Mouse (Mus musculus): ENCODE data around the gene Zfp605. TPM values are rescaled to one million over a fixed set of nuclear protein-coding genes. Genes with fewer than 3 reads are reported as not detected.
A peak's percentile ranks its signal among the peaks of the same experiment; 100 is the strongest.

Zfp605 gene
- polyA plus RNA-seq, 1 experiment from 2014 or later: 15.3 TPM

- Histone ChIP-seq H3K4me1 (ENCODE audit: control insufficient read depth, insufficient read depth, low read length) (peaks cover 14% of the 10 kb centered on the region), H3K9ac (ENCODE audit: low read depth, low read length) (no peak overlapping the region), H3K27ac (ENCODE audit: low read length) (no peak overlapping the region), H3K4me3 (ENCODE audit: low read depth, low read length) (no peak overlapping the region), H3K36me3 (ENCODE audit: control insufficient read depth, insufficient read depth, low read length) (peaks cover 4% of the 10 kb centered on the region; the same call in 1 of the 2 replicates), H3K4me2 (ENCODE audit: low read length) (no peak overlapping the region), H3K9me3 (replicated peaks; ENCODE audit: control insufficient read depth, low read length, poor library complexity, severe bottlenecking) (no peaks in the 10 kb centered on the region), H3K27me3 (ENCODE audit: control insufficient read depth, insufficient read depth, low read depth, low read length) (no peaks in the 10 kb centered on the region)
- no peak for ATAC-seq
- WGBS: 96% methylated on average over 3 of the region's 3 CpGs
These were observed 29.4 kb downstream of the Zfp605 start for GRCm38 (mm10) chr5:110139325-110139724.

GRCm38 (mm10) chr5:110140424-110140823 lies 30.5 kb downstream of the Zfp605 start:
- WGBS: 94% methylated on average over 7 of the region's 7 CpGs
- Histone ChIP-seq H3K4me1 (ENCODE audit: control insufficient read depth, insufficient read depth, low read length) (peaks cover 12% of the 10 kb centered on the region), H3K4me2 (ENCODE audit: low read length) (no peak overlapping the region), H3K9me3 (replicated peaks; ENCODE audit: control insufficient read depth, low read length, poor library complexity, severe bottlenecking) (no peaks in the 10 kb centered on the region), H3K4me3 (ENCODE audit: low read depth, low read length) (no peak overlapping the region), H3K9ac (ENCODE audit: low read depth, low read length) (no peak overlapping the region), H3K36me3 (ENCODE audit: control insufficient read depth, insufficient read depth, low read length) (peaks cover 9% of the 10 kb centered on the region), H3K27me3 (ENCODE audit: control insufficient read depth, insufficient read depth, low read depth, low read length) (no peaks in the 10 kb centered on the region), H3K27ac (ENCODE audit: low read length) (no peak overlapping the region)
- ATAC-seq: no peak

GRCm38 (mm10) chr5:110142309-110142708 lies 32.4 kb downstream of the Zfp605 start:
- Histone ChIP-seq H3K4me3 (ENCODE audit: low read depth, low read length) (no peak overlapping the region), H3K27ac (ENCODE audit: low read length) (no peak overlapping the region), H3K9ac (ENCODE audit: low read depth, low read length) (no peak overlapping the region), H3K27me3 (ENCODE audit: control insufficient read depth, insufficient read depth, low read depth, low read length) (no peaks in the 10 kb centered on the region), H3K4me2 (ENCODE audit: low read length) (no peak overlapping the region), H3K9me3 (replicated peaks; ENCODE audit: control insufficient read depth, low read length, poor library complexity, severe bottlenecking) (no peaks in the 10 kb centered on the region), H3K4me1 (ENCODE audit: control insufficient read depth, insufficient read depth, low read length) (peaks cover 3% of the 10 kb centered on the region; the same call in 1 of the 2 replicates), H3K36me3 (ENCODE audit: control insufficient read depth, insufficient read depth, low read length) (peaks cover 22% of the 10 kb centered on the region)
- 97% methylated on average over 2 of the region's 2 CpGs for WGBS
- no peak for ATAC-seq

GRCm38 (mm10) chr5:110143007-110143406 lies 33.1 kb downstream of the Zfp605 start:
- no peak for ATAC-seq
- Histone ChIP-seq H3K9ac (ENCODE audit: low read depth, low read length) (no peak overlapping the region), H3K36me3 (ENCODE audit: control insufficient read depth, insufficient read depth, low read length) (peaks cover 24% of the 10 kb centered on the region), H3K27me3 (ENCODE audit: control insufficient read depth, insufficient read depth, low read depth, low read length) (no peaks in the 10 kb centered on the region), H3K9me3 (replicated peaks; ENCODE audit: control insufficient read depth, low read length, poor library complexity, severe bottlenecking) (no peaks in the 10 kb centered on the region), H3K27ac (ENCODE audit: low read length) (no peak overlapping the region), H3K4me1 (ENCODE audit: control insufficient read depth, insufficient read depth, low read length) (0 out of 2 replicates have a peak, but pooled peaks cover under 1% of the 10 kb centered on the region), H3K4me2 (ENCODE audit: low read length) (no peak overlapping the region), H3K4me3 (ENCODE audit: low read depth, low read length) (no peak overlapping the region)
- 94% methylated on average over 5 of the region's 5 CpGs for WGBS

- Histone ChIP-seq H3K27me3 (ENCODE audit: control insufficient read depth, insufficient read depth, low read depth, low read length) (no peaks in the 10 kb centered on the region), H3K9me3 (replicated peaks; ENCODE audit: control insufficient read depth, low read length, poor library complexity, severe bottlenecking) (no peaks in the 10 kb centered on the region), H3K9ac (ENCODE audit: low read depth, low read length) (no peak overlapping the region), H3K27ac (ENCODE audit: low read length) (no peak overlapping the region), H3K4me3 (ENCODE audit: low read depth, low read length) (no peak overlapping the region), H3K4me1 (ENCODE audit: control insufficient read depth, insufficient read depth, low read length) (no peaks in the 10 kb centered on the region), H3K4me2 (ENCODE audit: low read length) (no peak overlapping the region), H3K36me3 (ENCODE audit: control insufficient read depth, insufficient read depth, low read length) (peaks cover 39% of the 10 kb centered on the region)
- WGBS: 95% methylated on average over 4 of the region's 4 CpGs
- no peak for ATAC-seq
These were observed 59.5 kb downstream of the Zfp605 start for GRCm38 (mm10) chr5:110169374-110169773.

- under 1% methylated on average over 41 of the region's 41 CpGs for WGBS
- peak; percentile 98 for ATAC-seq
- peaks cover 14% of the 10 kb centered on the region for H3K4me1 ChIP-seq (ENCODE audit: control insufficient read depth, insufficient read depth, low read length)
- no peaks in the 10 kb centered on the region for H3K27me3 ChIP-seq (ENCODE audit: control insufficient read depth, insufficient read depth, low read depth, low read length)
- no peaks in the 10 kb centered on the region for H3K9me3 ChIP-seq (replicated peaks; ENCODE audit: control insufficient read depth, low read length, poor library complexity, severe bottlenecking)
- peak within 1 kb of the TSS; percentile 85 for H3K9ac ChIP-seq (ENCODE audit: low read depth, low read length)
- H3K27ac ChIP-seq (ENCODE audit: low read length): peak within 1 kb of the TSS; percentile 85
- peak within 1 kb of the TSS; percentile 96 for H3K4me3 ChIP-seq (ENCODE audit: low read depth, low read length)
- H3K4me2 ChIP-seq (ENCODE audit: low read length): peak within 1 kb of the TSS; percentile 95
- 0 out of 2 replicates have a peak, but pooled peaks cover 7% of the 10 kb centered on the region for H3K36me3 ChIP-seq (ENCODE audit: control insufficient read depth, insufficient read depth, low read length)
These were observed 66.6 kb downstream of the Zfp605 start, which contains the start of gene Golga3 for GRCm38 (mm10) chr5:110176362-110177020. TSS of gene Golga3 (plus strand) at chr5:110176701.

GRCm38 (mm10) chr5:110177021-110177420 lies 67.1 kb downstream of the Zfp605 start:
- WGBS: 6% methylated on average over 19 of the region's 19 CpGs
- no peak for ATAC-seq

GRCm38 (mm10) chr5:110178628-110179027 lies 68.7 kb downstream of the Zfp605 start:
- Histone ChIP-seq H3K9me3 (replicated peaks; ENCODE audit: control insufficient read depth, low read length, poor library complexity, severe bottlenecking) (no peaks in the 10 kb centered on the region), H3K4me1 (ENCODE audit: control insufficient read depth, insufficient read depth, low read length) (peaks cover 14% of the 10 kb centered on the region), H3K27ac (ENCODE audit: low read length) (no peak overlapping the region), H3K27me3 (ENCODE audit: control insufficient read depth, insufficient read depth, low read depth, low read length) (no peaks in the 10 kb centered on the region), H3K36me3 (ENCODE audit: control insufficient read depth, insufficient read depth, low read length) (peaks cover 2% of the 10 kb centered on the region; the same call in 1 of the 2 replicates), H3K4me2 (ENCODE audit: low read length) (no peak overlapping the region), H3K9ac (ENCODE audit: low read depth, low read length) (no peak overlapping the region), H3K4me3 (ENCODE audit: low read depth, low read length) (no peak overlapping the region)
- no peak for ATAC-seq
- WGBS: 94% methylated on average over 2 of the region's 2 CpGs

More at GRCm38 (mm10) chr5:110177021-110177420, 67.1 kb downstream of the Zfp605 start:
- Histone ChIP-seq H3K4me1 (ENCODE audit: control insufficient read depth, insufficient read depth, low read length) (peaks cover 14% of the 10 kb centered on the region), H3K4me3 (ENCODE audit: low read depth, low read length) (peak overlapping the region; percentile 96), H3K27ac (ENCODE audit: low read length) (peak overlapping the region; percentile 85), H3K36me3 (ENCODE audit: control insufficient read depth, insufficient read depth, low read length) (0 out of 2 replicates have a peak, but pooled peaks cover 6% of the 10 kb centered on the region), H3K27me3 (ENCODE audit: control insufficient read depth, insufficient read depth, low read depth, low read length) (no peaks in the 10 kb centered on the region), H3K9me3 (replicated peaks; ENCODE audit: control insufficient read depth, low read length, poor library complexity, severe bottlenecking) (no peaks in the 10 kb centered on the region), H3K4me2 (ENCODE audit: low read length) (peak overlapping the region; percentile 95), H3K9ac (ENCODE audit: low read depth, low read length) (peak overlapping the region; percentile 85)
